Mouse (Mus musculus): ENCODE measurements at regions not wholly inside any gene's neighbourhood (a gene's known extent, or its start where the extent isn't known, plus 50 kb on each side); places are given as distances from the start of the nearest gene placed in this dataset.

DNA sequence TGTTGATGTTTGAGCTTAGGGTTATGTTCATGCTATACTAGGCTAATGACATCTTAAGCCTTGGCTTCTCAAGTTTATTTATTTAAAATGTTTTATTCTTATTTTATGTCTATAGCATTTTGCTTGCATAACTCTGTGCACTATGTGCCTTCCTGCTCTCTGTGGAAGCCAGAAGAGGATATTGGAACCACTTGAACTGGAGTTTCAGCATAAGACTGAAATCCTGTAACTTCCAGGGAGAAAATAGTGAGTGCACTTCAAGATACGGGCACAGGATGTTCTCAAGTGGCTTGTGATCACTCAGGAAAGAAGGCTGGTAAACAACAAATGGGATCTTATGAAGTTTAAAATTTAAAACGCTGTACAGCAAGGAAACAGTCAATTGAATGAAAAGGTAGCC lies 257.0 kb upstream of the Gm10131 start:
- DNase-seq: no peak

DNA sequence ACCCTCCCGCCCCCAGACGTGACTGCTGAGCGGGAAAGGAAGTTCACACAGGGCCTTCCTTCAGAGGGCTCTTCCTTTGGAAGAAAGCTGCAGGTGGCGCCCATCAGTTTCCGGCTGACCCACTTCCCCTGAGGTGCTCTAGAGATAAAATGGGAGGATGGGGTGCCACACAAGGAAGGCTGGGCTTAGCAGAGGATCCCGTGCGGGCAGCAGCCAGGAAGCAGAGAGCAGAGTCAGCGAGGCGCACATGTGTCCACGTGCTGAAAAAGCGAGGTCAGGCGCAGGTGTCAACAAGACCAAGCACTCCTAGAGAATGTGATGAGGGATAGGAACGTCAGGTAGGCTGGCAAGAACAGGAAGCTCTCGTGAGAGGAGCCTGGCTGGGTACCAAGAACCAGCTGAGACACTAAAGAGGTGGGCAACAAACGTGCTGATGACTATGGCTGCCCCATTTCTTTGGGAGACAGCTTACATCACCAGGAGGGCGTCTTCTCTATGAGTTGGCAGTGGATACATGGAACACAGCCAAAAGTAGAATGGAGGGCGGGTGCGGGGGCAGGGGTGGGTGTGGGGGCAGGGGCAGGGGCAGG lies 253.0 kb upstream of the Gm10131 start:
- DNase-seq: peak; percentile 72

- DNase-seq: no peak
Measured at GRCm38 (mm10) chr8:34363679-34364078, 252.1 kb upstream of the Gm10131 start.

GRCm38 (mm10) chr8:34363131-34363530 lies 251.6 kb upstream of the Gm10131 start:
- DNase-seq: no peak

DNA sequence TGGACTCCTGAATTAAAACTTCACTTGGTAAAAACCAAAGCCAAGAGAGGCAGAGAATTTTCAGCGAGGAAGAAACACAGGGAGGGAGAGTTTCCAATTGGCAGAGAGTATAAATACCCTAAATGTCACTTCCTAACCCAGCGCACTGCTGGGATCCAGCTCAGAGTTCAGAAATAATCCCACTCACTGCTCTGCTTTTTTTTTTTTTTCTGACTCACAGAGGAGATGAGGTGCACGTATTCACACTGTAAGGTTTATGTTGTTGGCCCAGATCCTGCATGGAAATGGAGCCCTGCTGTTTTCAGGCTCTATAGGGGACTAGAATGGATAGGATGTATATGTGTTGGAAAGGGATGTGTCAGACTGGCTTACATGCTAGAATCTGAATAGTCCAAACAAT lies 249.8 kb upstream of the Gm10131 start:
- DNase-seq: no peak

GRCm38 (mm10) chr8:34359776-34360175 lies 248.2 kb upstream of the Gm10131 start:
- DNase-seq: no peak

- DNase-seq: no peak
Measured at GRCm38 (mm10) chr8:34355059-34355458, 243.5 kb upstream of the Gm10131 start.

DNA sequence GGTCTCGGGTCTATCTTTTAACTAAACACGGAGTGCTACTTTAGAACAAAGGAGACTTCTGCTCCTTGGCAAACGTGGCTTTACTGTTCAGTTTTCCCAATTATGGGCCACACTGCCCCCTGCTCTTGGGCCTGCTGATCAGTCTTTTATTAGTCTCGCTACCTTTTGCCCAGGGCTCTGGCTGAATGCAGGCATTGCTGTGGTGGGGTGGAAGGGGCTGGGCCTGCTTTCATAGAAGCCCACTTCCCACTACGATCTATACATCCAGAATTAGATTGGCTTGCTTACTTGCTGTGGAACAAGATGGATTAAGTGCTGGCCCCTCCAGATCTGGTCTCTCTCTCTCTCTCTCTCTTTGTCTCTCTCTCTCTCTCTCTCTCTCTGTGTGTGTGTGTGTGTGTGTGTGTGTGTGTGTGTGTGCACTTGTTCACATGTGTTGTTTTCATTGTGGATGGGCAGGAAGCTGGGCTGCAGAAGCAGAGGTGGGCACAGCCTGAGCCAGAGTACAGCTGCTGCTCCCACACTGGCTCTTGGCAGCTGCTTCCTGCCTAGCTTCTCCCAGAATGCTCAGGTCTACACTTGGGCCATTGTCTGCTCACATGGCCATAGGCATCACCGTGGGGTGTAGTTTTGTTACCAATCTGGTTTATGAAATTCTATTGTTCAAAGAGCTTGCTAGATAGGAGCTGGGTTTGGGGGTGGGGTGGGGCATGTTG lies 241.8 kb upstream of the Gm10131 start:
- DNase-seq: peak; percentile 62

- DNase-seq: no peak
Measured at GRCm38 (mm10) chr8:34334851-34335250, 223.3 kb upstream of the Gm10131 start.

GRCm38 (mm10) chr8:34331673-34332072 lies 220.1 kb upstream of the Gm10131 start:
- DNase-seq: no peak

GRCm38 (mm10) chr8:34326614-34326965 lies 215.1 kb upstream of the Gm10131 start:
- no peak for DNase-seq

DNA sequence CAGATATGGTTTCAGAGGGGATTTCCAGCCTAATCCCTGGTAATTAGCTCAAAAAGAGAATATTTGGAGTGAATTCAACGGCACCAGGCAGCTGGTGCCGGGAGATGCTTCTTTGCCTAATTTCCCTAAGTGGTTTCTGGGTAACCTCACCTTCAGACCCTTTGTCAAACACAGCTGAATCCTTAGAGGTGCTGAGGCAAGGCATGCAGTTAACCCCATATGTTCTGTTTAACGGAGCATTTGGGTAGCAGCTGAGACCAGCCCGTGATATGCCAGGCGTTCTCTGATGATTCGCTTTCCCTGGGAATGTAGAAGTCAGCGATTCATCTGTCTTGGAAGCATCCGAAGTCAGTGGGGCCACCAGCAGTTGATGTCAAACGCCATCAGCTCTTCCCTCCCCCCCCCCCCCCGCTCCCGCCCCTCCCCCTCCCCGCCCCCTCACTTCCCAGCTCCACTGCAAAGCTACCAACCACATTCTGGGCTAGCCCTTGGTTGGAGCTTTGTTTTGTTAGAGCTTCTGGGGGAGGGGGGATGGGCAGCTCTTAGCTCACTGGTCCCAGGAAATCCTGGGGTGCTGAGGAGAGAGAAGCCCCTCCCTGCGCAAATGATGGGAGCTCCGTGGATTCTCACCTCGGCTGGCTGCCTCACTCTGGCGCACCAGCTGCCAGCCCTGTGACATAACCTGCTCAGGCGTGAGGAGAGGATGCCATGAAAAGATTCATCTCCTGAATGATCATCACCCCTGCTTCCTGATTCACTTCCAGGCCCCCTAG lies 214.5 kb upstream of the Gm10131 start:
- DNase-seq: peak; percentile 22

GRCm38 (mm10) chr8:34320158-34320587 lies 208.6 kb upstream of the Gm10131 start:
- DNase-seq: no peak

- no peak for DNase-seq
Measured at GRCm38 (mm10) chr8:34319719-34320118, 208.2 kb upstream of the Gm10131 start.

DNA sequence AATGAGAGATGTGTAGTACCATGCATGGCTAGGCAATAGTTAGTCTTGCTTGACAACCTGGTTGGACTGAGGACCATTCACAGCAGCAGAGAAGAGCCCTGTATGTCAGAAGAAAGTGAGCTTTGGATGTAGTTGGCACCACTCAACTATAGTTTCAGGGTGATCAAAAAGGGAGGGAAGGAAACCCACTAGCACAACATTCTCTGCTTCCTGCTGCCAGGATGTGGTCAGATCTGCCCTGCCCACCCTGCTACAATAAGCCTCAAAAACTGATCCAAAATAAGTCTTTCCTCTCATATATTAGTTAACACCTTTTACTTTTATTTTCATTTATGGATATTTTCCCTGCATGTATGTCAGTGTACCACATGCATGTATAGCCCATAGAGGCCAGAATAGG lies 203.7 kb upstream of the Gm10131 start:
- no peak for DNase-seq

DNA sequence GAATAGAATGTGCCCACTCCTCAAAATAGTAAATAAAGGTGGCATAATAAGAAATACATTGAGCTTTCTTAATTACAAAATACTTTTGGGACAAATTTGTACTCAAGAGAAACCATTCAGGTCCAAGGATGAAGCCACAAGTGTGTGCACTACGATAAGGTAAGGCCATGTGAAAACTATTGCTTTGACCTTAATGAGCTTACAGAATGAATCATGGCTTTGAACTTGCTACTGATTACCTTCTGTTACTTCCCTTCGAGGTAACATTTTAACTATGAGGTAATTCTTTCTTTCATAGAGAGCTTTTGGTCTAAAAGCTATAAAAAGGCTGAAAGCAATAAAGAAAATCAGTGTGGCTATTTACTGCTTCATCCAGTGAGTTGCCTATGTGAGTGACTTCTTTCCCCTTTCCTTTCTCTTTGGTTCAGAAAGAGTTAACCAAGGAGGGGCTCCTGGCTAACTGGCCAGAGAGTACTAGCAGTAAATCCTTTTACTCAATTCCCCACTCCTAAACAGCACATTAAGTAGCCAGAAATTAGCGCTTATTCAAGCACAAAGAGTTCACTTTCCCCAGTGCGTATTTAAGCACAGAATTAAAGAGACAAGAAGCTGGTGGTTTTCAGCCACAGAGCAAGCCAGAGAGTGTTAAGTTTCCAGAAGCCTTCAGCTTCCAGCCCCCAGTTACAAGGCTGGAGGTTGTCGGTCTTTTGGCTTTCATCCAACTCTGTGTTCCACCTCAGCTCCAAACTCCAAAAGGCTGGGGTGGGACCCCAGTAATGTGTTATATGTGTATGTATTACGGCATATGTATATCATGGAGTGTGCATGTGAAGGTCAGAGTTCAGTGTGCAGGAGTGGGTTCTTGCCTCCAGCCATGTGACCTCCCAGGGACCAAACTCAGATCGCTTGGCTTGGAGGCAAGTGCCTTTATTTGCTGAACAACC lies 194.3 kb upstream of the Gm10131 start:
- DNase-seq: no peak

DNA sequence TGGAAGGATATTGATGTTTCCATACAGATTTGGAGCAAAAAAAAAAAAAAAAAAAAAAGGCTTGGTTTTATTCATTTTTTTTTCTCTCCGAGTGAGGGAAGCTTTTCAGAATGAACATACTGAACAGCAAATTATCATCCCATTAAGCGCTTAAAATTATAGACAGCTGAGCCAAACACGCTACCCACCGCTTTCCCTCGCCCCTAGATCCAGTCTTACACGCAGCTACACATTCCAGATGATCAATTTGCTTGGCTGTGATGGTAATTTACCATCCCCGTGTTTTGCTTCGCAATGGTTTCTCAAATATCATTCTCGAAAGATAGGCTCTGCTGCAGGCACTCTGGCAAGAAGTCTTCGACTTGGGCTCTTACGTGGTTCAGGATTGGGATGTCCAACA lies 192.3 kb upstream of the Gm10131 start:
- DNase-seq: no peak

DNA sequence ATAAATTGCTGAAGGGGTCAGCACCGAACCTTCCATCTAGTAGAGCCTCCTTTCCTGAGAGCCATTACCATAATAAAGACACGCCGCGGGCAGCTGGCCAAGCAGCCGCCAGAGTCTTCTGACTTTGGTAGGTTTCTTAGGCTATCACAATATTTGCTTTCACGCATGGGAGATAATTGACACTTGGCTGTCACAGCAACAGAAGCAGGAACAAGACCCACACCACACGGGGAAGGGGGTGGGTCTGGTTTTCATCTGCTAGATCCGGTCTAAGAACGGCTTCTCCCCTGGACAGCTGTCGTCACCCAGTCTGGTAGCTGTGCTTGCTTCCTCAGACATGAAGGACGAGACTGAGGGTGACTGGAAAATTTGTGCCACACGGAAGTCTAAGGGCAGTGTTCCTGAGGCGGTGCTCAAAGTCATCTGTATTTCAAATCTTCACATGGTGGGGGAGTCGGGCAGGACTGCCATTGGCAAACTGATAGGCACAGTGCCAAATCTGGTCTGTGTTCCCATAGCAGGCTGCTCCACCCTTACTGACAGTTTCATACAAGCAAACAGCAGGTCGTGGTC lies 188.9 kb upstream of the Gm10131 start:
- no peak for DNase-seq

DNA sequence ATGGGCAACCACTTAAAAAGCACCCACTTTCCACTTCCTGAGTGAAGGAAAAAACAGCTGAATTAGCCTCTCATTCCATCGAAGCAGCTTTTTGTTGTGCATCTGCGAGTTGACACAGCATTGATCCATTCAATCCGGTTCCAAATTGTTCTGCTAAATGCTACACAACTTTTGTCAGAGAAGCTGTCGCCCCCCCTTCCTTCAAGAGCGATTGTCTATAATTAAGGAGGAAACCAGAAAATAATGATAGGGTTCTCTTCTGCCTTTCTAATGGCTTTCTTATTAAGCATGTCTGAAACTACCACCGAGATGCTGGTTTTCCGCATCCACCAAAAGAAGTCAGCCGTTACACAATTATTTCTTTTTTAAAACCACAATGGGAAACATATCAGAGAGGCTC lies 183.2 kb upstream of the Gm10131 start:
- DNase-seq: no peak

- no peak for DNase-seq
Measured at GRCm38 (mm10) chr8:34290670-34291069, 179.1 kb upstream of the Gm10131 start.

GRCm38 (mm10) chr8:34287801-34288200 lies 176.3 kb upstream of the Gm10131 start:
- no peak for DNase-seq

- DNase-seq: no peak
Measured at GRCm38 (mm10) chr8:34284576-34284975, 173.0 kb upstream of the Gm10131 start.

DNA sequence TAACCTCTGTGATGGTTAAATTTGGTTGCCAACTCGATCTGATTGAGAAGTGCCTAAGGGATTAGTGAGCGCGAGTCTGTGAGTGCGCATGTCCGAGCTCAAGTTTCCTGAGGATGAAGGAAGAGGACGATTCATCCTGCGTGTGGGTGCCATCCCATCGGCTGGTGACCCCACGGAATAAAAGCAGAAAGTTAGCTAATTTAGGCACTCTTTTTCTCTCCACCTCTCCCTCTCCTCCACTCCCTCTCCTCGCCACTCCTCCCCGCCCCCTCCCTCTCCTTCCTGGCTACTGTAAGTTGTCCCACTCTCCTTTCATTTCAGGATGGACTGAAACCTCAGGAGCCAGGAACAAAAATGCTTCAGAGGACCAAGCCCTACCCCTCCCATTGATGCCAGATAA lies 168.9 kb upstream of the Gm10131 start:
- no peak for DNase-seq

Data from thymus, postnatal 4 days (tissue).